Mouse (Mus musculus) layer of hippocampus, adult 11-12 months (tissue): ENCODE measurements around the gene Zfp423.
A peak's percentile ranks its signal among the peaks of the same experiment; 100 is the strongest.

Experiments
- DNase-seq: peaks from one replicate; pipeline ENCODE4 v3.0.0; 2022; ENCODE audit warnings: low spot score

Zfp423 gene

GRCm38 (mm10) chr8:87664217-87664509 is 295.2 kb downstream of the Zfp423 start:
- DNase-seq = no peak

DNA sequence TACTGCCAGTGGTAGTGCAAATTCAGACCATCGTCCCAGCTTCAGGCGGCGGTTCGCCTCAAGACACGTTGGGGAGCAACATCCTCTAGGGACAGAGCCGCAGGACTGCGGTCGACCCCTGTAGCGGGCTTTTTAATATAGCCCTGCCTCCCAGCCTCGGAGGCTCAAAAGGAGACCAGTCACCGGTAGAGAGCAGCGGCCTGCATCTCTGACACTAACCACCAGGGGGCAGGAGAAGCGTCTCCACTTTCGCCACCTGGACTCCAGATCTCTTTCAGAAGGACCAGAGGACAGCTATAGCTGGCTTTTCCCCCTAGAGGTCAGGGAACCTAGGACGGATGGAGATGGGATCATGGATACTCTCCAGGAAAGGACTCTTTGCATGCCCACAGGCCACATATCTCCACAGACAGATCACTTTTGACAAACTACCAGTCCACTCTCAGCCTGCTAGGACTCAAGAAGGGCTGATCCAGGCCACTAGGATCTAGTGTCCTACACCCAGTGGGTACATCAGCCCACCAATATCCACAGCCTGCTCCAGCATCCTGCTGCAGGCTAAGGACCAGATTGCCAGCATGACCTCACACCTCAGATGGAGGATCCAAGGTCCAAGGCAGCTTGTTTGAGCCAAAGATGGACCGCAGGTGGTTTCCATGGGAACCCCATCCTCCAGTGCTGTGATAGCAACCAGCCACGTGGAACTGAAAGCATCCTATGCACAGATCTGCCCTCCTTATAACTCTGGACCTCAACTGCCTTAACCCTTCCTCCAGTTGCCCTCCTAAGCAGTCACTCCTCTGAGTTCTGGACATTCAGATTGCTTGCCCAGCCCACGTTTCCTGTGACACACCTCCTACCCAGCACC is 295.8 kb downstream of the Zfp423 start:
- DNase-seq = peak; percentile 85

DNA sequence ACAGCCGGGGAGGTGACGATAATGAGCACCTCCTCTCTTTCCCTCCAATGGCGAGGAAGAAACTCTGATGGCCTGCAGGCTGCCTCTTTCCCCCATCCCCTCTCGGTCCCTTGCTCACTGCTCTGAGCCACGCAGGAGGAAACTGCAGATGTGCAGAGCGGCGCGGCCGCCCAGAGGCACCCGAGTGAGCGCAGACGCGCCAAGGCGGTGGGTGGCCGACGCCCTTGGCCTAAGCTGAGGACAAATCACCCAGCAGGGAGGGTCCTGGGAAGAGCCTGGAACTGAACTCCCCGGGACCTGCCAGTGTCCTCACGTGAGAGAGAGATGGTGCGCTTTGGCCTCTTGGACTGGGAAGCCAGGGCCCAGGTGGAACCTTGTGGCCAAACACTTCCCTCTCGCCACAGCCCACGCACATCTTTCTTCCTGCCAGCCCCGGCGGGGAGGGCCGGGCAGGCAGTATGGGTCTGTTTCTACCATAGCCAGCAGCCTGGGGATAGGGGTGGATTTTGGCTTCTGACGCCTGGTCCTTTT is 296.5 kb downstream of the Zfp423 start:
- no peak for DNase-seq

DNA sequence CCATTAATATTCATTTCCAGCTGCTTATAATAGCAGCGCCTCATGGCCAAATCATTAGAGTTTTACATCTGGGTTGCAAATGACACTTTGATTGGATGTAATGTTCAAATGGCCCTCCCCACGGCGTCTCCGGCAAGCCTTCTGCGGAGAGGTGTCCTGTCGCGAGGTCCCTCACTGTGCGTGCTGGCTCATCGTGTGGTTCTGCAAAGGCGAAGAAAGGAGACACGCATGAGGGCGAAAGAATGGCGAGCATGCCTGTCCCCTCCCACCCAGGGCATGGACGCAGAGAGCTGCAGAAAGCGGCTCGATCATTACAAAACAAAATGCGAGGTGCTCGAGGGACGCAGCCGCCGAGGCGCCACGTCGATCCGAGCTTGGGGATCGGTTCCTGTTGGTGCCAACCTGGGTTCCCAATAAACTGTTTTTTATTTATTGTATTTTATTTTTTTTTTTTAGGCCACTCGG is 297.1 kb downstream of the Zfp423 start:
- no peak for DNase-seq

DNA sequence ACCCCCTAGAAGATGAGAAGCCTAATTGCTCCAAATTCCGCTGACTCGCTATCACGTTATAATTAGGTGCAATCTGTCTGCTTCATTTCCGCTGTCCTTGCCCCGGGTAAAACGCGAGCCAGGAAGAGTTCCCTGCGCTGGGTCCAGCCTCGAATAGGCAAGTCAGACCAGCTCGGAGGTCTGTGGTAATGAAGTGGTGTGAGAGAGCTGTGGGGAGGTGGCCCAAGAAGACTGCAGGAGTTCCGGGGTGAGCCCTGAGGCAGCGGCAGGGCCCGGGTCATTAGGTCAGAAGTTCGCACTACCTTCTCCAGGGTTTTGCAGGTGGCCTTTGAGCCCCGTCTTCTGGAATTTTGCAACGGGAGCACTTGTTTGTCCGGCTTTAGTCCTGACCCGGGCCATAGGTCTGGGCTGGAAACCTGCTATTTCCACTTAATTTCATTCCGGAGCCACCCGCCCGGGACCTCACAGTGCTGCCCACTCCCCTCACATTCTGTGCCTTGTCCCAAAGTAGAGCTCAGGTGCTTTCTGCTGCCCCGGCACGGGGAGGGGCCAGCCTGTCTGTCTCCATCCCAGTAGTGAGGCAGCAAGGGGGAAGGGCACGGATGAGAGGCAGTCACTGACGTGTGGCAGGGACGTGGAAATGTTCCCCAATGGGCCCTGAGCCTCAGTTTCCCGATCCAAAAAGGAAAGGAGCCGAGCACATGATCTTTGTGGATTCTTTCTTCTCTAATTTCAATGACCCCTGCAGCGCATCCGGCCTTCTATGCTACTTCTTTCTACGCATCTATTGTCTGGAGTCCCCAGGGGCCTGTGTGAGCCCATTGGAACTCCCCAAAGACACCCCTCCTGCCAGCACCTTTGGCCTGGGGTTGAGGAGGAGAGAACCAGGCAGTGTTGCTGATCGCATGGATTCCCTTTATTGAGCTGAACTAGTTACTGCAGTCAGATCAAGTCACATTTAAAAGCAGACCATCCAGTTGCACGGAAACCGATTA is 298.2 kb downstream of the Zfp423 start:
- no peak for DNase-seq

GRCm38 (mm10) chr8:87660029-87660915 is 299.1 kb downstream of the Zfp423 start:
- no peak for DNase-seq

DNA sequence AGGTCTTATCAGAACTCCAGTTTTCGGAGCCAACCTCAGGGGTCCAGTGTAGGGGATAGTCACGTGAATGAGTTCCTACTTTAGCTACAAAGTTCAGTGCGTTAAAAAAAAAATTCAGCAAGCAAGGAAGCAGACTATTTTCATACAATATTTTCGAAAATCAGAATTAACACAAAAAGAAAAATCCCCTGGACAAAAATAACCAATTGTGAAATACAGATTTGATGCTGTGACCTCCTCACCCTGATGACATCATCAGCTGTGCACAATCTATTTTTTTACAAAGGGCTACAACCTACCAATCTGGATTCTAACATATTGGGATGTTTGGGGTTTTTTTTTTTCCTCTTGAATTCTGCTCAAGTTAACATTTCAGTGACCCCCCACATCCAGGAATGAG is 301.9 kb downstream of the Zfp423 start:
- DNase-seq = no peak

DNA sequence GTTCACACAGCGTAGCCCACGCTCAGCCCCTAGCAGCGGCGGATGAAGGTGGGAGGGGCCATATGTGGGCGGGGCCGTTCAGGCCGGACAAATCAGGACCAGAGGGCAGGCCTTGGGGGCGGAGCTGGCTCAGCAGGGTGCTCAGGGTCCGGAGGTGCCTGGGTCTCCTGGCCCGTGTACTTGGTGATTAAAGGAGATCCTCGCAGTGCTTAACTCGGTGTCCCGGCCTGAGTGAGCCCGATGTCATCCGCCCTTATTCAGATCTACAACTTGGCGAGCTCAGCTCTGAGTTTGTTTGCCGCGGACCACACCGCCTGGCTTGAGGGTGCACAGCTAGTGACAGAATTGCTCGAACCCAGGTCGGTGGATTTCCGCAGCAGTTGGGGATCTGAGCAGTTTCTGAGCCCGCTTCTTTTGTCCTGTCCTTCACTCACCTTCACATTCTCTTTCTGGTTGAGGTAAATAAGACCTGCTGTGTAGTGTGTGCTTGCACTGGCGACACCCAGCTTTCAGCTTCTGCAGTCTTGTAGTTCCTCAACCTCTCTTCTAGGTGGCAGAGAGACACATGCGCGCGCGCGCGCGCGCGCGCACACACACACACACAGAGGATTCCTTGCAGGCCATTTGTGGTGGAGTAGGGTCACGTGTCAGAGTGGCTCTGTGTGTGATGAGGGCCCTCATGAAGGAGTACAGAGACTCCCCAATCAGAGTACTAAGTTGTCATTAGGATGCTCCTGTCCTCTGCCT is 302.7 kb downstream of the Zfp423 start:
- peak; percentile 59 for DNase-seq

- DNase-seq = no peak
Measured at GRCm38 (mm10) chr8:87655946-87656345, 303.4 kb downstream of the Zfp423 start.

DNA sequence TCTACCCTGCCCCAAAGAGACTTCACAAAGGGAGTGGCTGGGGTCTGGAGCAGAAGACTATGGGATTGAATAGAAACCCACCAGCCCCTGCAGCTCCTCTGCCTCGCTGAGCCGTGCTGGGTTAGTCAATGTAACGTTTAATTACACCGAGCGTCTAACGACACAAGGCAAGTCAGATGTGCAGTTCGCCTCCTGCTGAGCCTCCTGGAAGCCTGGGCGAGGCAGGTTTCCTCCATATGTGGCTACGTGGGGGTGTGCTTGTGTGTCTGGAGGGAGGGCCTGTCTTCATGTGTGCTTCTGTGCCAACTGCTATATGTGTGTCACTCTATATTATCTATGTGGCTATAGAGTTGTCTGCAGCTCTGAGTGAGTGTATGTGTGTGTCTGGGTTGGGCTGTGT is 311.6 kb downstream of the Zfp423 start:
- DNase-seq = no peak

DNA sequence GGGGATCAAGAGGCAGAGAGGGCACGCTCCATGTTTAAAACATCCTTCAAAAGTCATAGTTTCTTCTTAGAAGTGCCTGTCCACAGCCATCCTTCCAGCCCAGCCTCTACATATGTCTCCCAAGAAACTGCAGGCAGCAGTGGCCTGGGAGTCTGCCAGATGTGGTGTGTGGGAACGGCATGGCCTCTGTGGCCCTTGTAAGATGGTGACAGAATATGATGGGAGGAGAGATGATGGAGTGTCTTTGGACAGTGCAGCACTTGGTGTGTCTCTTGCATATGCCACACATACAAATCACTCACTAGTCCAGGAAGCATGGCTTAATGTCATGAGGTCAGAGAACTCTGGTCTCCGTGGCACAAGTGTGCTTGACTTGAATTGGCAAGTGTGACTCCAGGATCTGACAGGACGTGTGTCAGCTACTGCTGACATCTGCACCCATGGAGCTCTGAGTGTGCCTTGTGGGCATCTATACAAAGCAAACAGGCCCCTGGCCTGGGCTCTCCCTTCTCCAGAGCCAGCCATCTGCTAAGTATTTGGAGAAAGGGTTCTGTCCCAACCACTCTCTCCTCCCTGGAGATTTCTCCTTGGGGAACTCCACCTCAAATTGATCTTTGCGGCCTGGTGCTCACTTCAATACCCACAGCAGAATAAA is 313.4 kb downstream of the Zfp423 start:
- DNase-seq = no peak

DNA sequence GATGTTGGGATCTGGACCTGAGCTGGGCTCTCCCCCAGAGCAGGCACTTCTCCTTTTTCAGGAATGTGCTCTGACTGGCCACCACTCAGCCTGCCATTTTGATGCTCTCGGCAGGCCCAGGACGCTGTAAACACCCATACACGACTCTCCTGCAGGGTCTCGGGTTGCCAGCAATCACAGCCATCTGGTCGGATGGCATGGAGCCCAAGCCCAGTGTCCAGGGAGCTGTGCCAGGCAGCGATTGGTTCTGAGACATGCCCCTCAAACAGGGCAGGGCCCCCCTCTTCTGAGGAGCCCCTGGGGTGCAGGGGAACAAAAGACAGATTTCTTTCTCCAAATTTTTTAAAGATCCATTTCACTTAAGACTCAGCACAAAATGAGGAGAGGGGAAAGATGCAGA is 314.0 kb downstream of the Zfp423 start:
- no peak for DNase-seq

DNA sequence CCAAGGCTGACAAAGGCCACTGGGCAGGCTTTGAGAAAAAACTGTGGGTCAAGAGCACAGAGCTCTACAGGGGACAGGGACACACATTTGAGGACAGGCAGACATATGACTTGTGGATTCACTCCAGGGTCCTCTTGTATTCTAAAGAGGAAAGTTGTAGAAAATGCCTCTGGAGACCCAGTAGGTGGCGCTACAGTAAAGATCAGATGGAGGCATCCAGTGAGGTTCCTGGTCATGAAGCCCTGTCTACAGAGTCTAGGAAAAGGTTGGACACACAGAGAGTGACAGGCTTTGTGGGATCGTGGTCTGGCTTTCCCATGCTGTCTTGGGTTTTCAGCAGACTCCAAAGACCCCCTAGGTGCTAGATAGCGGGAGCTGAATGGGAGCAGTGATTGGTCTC is 318.5 kb downstream of the Zfp423 start:
- DNase-seq = no peak

DNA sequence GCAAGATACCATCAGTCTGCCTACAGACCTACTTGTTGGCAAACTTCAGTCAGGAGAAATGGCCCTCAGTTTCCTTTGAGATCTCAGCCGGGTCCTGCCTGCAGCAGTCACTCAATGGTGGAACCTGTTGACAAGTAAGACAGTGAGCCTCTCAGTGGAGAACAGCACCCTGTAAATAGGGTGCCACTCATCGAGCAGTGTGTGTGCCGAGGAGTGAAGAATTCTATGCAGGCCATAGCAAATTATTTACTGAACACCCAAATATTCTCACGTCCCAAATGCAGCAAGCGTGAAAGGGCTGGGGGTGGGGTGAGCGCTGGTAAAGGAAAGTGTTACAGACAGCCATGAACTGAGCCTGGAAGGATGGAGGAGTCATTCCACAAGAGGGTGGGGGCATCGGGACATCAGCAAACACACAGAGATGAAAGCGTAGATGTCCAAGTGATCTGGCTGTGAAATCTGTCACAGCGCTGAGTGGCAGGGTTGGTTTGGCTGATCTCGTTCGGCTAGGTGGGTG is 323.1 kb downstream of the Zfp423 start:
- no peak for DNase-seq

GRCm38 (mm10) chr8:87631776-87632175 is 327.6 kb downstream of the Zfp423 start:
- DNase-seq = no peak

GRCm38 (mm10) chr8:87629656-87630055 is 329.7 kb downstream of the Zfp423 start:
- no peak for DNase-seq

- DNase-seq = no peak
Measured at GRCm38 (mm10) chr8:87621181-87621580, 338.2 kb downstream of the Zfp423 start.

GRCm38 (mm10) chr8:87620225-87620624 is 339.2 kb downstream of the Zfp423 start:
- DNase-seq = no peak

- no peak for DNase-seq
Measured at GRCm38 (mm10) chr8:87619529-87619928, 339.9 kb downstream of the Zfp423 start.

DNA sequence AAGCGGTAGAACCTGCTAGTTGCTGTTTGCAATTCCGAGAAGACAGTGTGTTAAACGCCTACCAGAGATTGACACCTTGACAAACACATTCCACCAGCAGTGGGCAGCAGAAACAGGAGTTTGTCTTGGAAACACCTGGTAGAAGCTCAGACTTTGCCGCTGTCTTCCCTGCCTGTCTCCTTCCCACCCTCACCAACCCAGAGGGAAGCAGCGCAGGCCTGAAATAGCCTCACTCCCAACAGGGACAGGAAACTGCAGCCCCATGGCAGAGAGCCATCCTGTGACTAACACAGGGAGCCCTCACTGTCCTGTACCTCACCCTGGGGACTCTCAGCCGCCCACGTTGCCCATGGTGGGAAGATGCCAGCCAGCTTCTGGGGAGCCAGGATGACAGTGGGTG is 340.3 kb downstream of the Zfp423 start:
- DNase-seq = no peak
